Mouse (Mus musculus) E14TG2a.4 (cell line): Measurements from ENCODE around the gene Dgkd.

Experiments used
- H3K27me3 ChIP-seq: 2 replicates; pipeline ENCODE4 v1.6.1; 2014; ENCODE audit warnings: low read length, control low read depth; ENCODE audit not compliant: insufficient read depth
- H3K36me3 ChIP-seq: 2 replicates; pipeline ENCODE4 v1.6.1; 2014; ENCODE audit warnings: low read length, control low read depth; ENCODE audit not compliant: insufficient read depth
- H3K4me1 ChIP-seq: replicated peaks from 2 replicates; pipeline ENCODE4 v1.6.1; 2014; ENCODE audit warnings: low read depth, low read length, control low read depth
- H3K4me3 ChIP-seq: replicated peaks from 2 replicates; pipeline ENCODE4 v1.5.1; 2014; ENCODE audit warnings: mild to moderate bottlenecking, low read length
- H3K9me3 ChIP-seq: 2 replicates; pipeline ENCODE4 v1.6.1; 2014; ENCODE audit warnings: low read length, control low read depth
- CTCF ChIP-seq: conservative IDR thresholded peaks from 2 replicates; pipeline ENCODE4 v1.5.1; 2014; ENCODE audit warnings: low read length
- NANOG ChIP-seq: IDR thresholded peaks from 2 replicates; pipeline ENCODE4 v1.6.1; 2014; ENCODE audit warnings: borderline replicate concordance, low read length, mixed read lengths
- POU5F1 ChIP-seq: IDR thresholded peaks from 2 replicates; pipeline ENCODE4 v1.6.1; 2014; ENCODE audit warnings: low read length, borderline replicate concordance

Gene Dgkd

GRCm38 (mm10) chr1:87871546-87871945 lies 18.5 kb downstream of the Dgkd start:
- H3K27me3 ChIP-seq: no peaks in the 10 kb centered on the region
- H3K4me3 ChIP-seq: no peak overlapping the region
- H3K36me3 ChIP-seq: no peaks in the 10 kb centered on the region
- H3K9me3 ChIP-seq: 0 out of 2 replicates have a peak, but pooled peaks cover 6% of the 10 kb centered on the region
- peaks cover 15% of the 10 kb centered on the region for H3K4me1 ChIP-seq
- TF ChIP-seq NANOG (no peak), CTCF (no peak), POU5F1 (no peak)

GRCm38 (mm10) chr1:87873081-87873480 lies 20.0 kb downstream of the Dgkd start:
- H3K9me3 ChIP-seq: 0 out of 2 replicates have a peak, but pooled peaks cover 6% of the 10 kb centered on the region
- H3K36me3 ChIP-seq: no peaks in the 10 kb centered on the region
- no peak overlapping the region for H3K4me3 ChIP-seq
- no peaks in the 10 kb centered on the region for H3K27me3 ChIP-seq
- no peak for TF ChIP-seq NANOG
- TF ChIP-seq CTCF: no peak
- no peak for TF ChIP-seq POU5F1
- peaks cover 15% of the 10 kb centered on the region for H3K4me1 ChIP-seq

GRCm38 (mm10) chr1:87876065-87876464 lies 23.0 kb downstream of the Dgkd start:
- H3K4me3 ChIP-seq: no peak overlapping the region
- TF ChIP-seq POU5F1 (no peak), CTCF (no peak), NANOG (no peak)

GRCm38 (mm10) chr1:87877552-87878283 lies 24.6 kb downstream of the Dgkd start:
- Histone ChIP-seq H3K4me1 (peaks cover 29% of the 10 kb centered on the region), H3K9me3 (0 out of 2 replicates have a peak, but pooled peaks cover 6% of the 10 kb centered on the region), H3K36me3 (peaks cover 18% of the 10 kb centered on the region), H3K27me3 (no peaks in the 10 kb centered on the region), H3K4me3 (no peak overlapping the region)
- no peak for TF ChIP-seq CTCF
- TF ChIP-seq POU5F1: no peak
- no peak for TF ChIP-seq NANOG

More at GRCm38 (mm10) chr1:87876065-87876464, 23.0 kb downstream of the Dgkd start:
- Histone ChIP-seq H3K9me3 (0 out of 2 replicates have a peak, but pooled peaks cover 6% of the 10 kb centered on the region), H3K36me3 (peaks cover 10% of the 10 kb centered on the region), H3K27me3 (no peaks in the 10 kb centered on the region), H3K4me1 (peaks cover 26% of the 10 kb centered on the region)

- H3K9me3 ChIP-seq: 0 out of 2 replicates have a peak, but pooled peaks cover 2% of the 10 kb centered on the region
- TF ChIP-seq NANOG: no peak
- TF ChIP-seq CTCF: no peak
- TF ChIP-seq POU5F1: no peak
- peaks cover 30% of the 10 kb centered on the region for H3K4me1 ChIP-seq
- H3K36me3 ChIP-seq: peaks cover 22% of the 10 kb centered on the region
- H3K4me3 ChIP-seq: no peak overlapping the region
- H3K27me3 ChIP-seq: no peaks in the 10 kb centered on the region
These were observed 25.9 kb downstream of the Dgkd start for GRCm38 (mm10) chr1:87879034-87879433.

- Histone ChIP-seq H3K4me3 (no peak overlapping the region), H3K36me3 (peaks cover 27% of the 10 kb centered on the region), H3K4me1 (peaks cover 30% of the 10 kb centered on the region), H3K27me3 (no peaks in the 10 kb centered on the region), H3K9me3 (no peaks in the 10 kb centered on the region)
- TF ChIP-seq NANOG (no peak), POU5F1 (no peak), CTCF (no peak)
These were observed 26.6 kb downstream of the Dgkd start for GRCm38 (mm10) chr1:87879494-87880325.

GRCm38 (mm10) chr1:87880326-87880627 lies 27.2 kb downstream of the Dgkd start:
- Histone ChIP-seq H3K27me3 (no peaks in the 10 kb centered on the region), H3K9me3 (no peaks in the 10 kb centered on the region), H3K36me3 (peaks cover 30% of the 10 kb centered on the region), H3K4me1 (peaks cover 24% of the 10 kb centered on the region), H3K4me3 (no peak overlapping the region)
- TF ChIP-seq CTCF: no peak
- TF ChIP-seq POU5F1: no peak
- no peak for TF ChIP-seq NANOG

GRCm38 (mm10) chr1:87880856-87881255 lies 27.8 kb downstream of the Dgkd start:
- no peak for TF ChIP-seq POU5F1
- no peak for TF ChIP-seq CTCF
- no peak for TF ChIP-seq NANOG
- no peaks in the 10 kb centered on the region for H3K27me3 ChIP-seq
- peaks cover 24% of the 10 kb centered on the region for H3K4me1 ChIP-seq

GRCm38 (mm10) chr1:87881726-87882125 lies 28.6 kb downstream of the Dgkd start:
- TF ChIP-seq POU5F1 (no peak), CTCF (no peak), NANOG (no peak)
- H3K9me3 ChIP-seq: no peaks in the 10 kb centered on the region

More at GRCm38 (mm10) chr1:87880856-87881255, 27.8 kb downstream of the Dgkd start:
- Histone ChIP-seq H3K9me3 (no peaks in the 10 kb centered on the region), H3K36me3 (peaks cover 34% of the 10 kb centered on the region), H3K4me3 (no peak overlapping the region)

More at GRCm38 (mm10) chr1:87881726-87882125, 28.6 kb downstream of the Dgkd start:
- H3K27me3 ChIP-seq: no peaks in the 10 kb centered on the region
- H3K4me3 ChIP-seq: no peak overlapping the region
- H3K4me1 ChIP-seq: peaks cover 24% of the 10 kb centered on the region
- H3K36me3 ChIP-seq: peaks cover 34% of the 10 kb centered on the region
